Mouse (Mus musculus): Measurements from ENCODE around the gene Gm5128.
"Not testable (repeated sequence)": the region's sequence is repeated elsewhere in the genome, so short reads cannot be mapped to it uniquely, and the experiment has no call there.

The Gm5128 gene

DNA sequence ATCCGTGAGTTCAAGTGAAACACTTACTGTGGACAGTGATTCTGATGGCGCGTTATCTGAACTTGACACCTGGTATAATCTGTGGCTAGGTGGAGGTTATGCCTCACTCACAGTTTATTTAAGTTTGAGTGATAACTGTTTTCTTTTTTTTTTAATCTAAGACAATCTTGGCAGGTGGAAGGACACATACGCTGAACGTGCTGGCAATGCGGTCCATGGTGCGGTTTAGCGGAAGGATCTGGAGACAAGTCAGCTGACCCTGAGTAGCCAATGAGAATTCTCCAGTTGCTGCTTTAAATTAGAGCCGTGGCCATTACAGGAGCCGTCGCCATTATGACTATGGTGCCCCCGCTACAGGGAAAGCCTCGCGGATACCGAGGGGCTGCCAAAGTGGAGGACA lies at the start of gene Gm5128:
TSS of gene Gm5128 (plus strand) at position 301 of the 400 bp plus-strand sequence.
- DNase-seq (ENCODE audit: low spot score in 2 of 2) = not testable (repeated sequence)

DNA sequence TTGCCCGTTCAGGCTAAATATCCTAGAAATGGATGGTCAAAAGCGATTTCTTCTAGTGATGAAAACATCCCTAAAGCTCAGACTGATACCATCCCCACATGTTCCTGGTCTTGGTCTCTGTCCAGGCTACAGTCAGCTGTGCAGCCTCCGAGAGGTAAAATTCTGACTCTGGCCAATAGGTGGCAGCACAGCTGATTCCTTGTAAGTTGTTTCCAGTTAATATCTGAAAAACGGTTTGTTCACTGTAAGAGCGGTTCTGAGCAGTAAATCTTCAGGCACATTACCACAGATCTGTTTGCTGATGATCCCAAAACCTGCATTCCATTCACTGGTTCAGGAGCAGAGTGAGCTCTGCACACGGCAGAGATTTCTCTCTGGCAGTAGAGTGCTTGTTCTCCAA lies 12.4 kb upstream of the Gm5128 start:
- DNase-seq (ENCODE audit: low spot score in 2 of 2) = not testable (repeated sequence)

DNA sequence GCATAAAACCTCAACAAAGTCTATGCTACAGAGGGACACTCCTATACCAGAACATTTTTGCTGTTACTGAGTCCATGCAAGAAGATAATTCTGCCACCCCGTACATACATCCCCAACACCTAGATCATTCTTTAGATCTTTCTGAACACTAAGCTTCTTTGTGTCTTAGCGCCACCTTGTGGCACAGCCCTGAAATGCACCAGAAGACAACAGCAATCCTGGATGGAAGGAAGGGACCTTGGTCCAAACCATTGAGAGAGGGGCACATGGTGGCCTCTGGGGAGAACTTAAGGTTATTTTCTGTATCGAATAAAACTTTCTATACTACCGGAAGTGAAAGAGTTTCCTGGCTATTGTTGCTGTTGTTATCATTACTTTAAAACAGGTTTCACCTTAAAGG lies 11.1 kb upstream of the Gm5128 start:
- not testable (repeated sequence) for DNase-seq (ENCODE audit: low spot score in 2 of 2)

DNA sequence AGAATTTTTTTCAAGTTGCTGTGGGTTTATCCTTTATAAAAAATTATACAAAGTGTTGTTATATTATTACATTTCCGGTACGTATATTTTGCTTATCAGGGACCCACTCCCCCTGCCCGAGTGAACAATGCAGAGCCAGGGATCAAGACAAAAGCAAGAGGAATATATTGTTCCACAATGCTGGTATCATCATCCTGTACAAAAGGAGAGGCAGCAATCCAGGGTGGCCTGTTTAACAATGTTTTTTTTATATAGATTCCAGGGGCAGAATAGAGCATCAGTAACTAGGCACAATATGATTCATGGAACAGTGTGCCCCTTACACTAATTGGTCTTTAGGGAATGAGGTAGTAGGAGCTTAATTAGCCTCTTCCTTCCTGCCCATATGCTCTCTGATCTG lies 30.5 kb downstream of the Gm5128 start:
- not testable (repeated sequence) for DNase-seq (ENCODE audit: low spot score in 2 of 2)

DNA sequence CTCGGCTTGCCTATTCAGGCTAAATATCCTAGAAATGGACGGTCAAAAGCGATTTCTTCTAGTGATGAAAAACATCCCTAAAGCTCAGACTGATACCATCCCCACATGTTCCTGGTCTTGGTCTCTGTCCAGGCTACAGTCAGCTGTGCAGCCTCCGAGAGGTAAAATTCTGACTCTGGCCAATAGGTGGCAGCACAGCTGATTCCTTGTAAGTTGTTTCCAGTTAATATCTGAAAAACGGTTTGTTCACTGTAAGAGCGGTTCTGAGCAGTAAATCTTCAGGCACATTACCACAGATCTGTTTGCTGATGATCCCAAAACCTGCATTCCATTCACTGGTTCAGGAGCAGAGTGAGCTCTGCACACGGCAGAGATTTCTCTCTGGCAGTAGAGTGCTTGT lies 48.1 kb downstream of the Gm5128 start:
- not testable (repeated sequence) for DNase-seq (ENCODE audit: low spot score in 2 of 2)

DNA sequence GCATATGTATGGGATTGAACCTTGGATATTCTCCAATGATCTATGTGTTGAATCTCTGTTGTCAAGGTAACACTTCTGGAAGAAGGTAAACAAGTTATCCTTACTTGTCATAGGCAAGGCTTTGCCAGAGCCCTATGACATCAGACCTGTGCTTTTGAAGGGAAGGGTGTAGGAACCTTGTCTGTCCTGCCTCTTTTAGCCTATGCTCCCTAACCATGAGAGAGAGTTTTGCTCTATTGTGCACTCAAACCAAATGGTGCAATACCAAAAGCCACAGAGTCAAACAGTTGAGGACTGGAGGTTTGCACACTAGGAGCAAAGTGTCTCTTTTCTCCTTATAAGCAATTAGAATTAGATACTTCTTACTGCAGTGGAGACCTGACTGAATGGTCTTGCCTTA lies 48.7 kb downstream of the Gm5128 start:
- DNase-seq (ENCODE audit: low spot score in 2 of 2) = not testable (repeated sequence)

DNA sequence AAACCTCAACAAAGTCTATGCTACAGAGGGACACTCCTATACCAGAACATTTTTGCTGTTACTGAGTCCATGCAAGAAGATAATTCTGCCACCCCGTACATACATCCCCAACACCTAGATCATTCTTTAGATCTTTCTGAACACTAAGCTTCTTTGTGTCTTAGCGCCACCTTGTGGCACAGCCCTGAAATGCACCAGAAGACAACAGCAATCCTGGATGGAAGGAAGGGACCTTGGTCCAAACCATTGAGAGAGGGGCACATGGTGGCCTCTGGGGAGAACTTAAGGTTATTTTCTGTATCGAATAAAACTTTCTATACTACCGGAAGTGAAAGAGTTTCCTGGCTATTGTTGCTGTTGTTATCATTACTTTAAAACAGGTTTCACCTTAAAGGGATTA lies 49.4 kb downstream of the Gm5128 start:
- not testable (repeated sequence) for DNase-seq (ENCODE audit: low spot score in 2 of 2)

All from spleen, postnatal 36 days (tissue).